Mouse (Mus musculus): ENCODE data around the gene Olfr573-ps1. TPM values are rescaled to one million over a fixed set of nuclear protein-coding genes. Genes with fewer than 3 reads are reported as not detected.

Olfr573-ps1 gene
- polyA plus RNA-seq (2014; fragmentation: Nextera tagmentation; extraction: Ambion mirVana), result not detected in 2 replicates

DNA sequence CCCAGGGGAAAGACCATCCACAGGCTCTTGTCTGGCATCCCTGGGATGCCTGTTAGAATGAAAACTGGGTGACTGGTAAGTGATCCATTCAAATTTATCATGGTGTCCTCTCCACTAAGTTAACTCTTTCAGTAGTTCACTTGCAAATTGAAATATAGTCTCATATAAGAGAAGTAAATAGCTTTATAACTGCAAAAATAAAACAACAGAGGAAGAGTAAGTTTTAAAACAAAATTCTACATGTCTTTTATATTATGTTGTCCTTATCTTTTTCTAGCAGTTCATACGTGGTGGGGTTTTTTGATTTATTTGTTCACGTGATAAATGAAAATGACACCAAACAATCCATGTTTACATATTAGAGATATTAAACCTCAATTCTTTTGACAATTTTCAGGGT, at the start of gene Olfr573-ps1:
Gene Olfr573-ps1 (minus strand): TSS at position 101 of the 400 bp plus-strand sequence.
- 79% methylated on average over 2 of the region's 2 CpGs for WGBS
- no peak for DNase-seq (ENCODE audit: low spot score)

DNA sequence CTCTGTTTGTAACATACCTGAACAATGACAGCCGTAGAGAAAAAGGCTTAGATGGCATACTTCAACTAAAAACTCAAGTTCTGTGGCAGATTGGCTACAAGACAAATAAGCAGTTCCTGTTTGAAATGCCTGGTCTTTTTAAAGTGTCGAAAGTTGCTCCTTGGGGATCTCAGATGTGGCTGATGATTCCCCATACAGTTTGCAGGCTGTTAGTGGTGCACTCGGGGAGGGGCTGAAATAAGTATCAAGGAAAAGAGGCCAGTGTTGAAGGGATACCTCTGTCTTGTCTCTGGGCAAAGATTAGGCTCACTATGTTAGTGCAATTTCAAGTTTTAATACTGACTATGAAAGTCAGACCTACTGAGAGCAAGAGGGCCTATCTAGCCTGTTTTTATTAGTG, 46.8 kb upstream of the Olfr573-ps1 start, which contains the start of gene Olfr578:
Gene Olfr578 (minus strand): TSS at position 101 of the 400 bp plus-strand sequence.
- ATAC-seq (replicated peaks; ENCODE audit: low FRiP score, low TSS enrichment, low read depth) (no peak), DNase-seq (ENCODE audit: low spot score) (no peak)
- Histone ChIP-seq H3K4me3 (ENCODE audit: low read depth, low read length) (no peak within 1 kb of the TSS), H3K27ac (ENCODE audit: low read depth) (no peak within 1 kb of the TSS), H3K9me3 (ENCODE audit: control insufficient read depth, low read length) (no peaks in the 10 kb centered on the region), H3K27me3 (replicated peaks; ENCODE audit: control insufficient read depth, insufficient read depth, low read length) (no peaks in the 10 kb centered on the region), H3K9ac (ENCODE audit: low read length) (no peak within 1 kb of the TSS), H3K36me3 (ENCODE audit: control insufficient read depth, insufficient read depth, low read length) (no peaks in the 10 kb centered on the region), H3K4me2 (ENCODE audit: low read length) (no peak within 1 kb of the TSS), H3K4me1 (replicated peaks; ENCODE audit: control insufficient read depth, insufficient read depth, low read length) (no peaks in the 10 kb centered on the region)
- 58% methylated on average over 3 of the region's 3 CpGs for WGBS

More for the DNA sequence above, at the start of gene Olfr573-ps1:
- H3K4me3 ChIP-seq (ENCODE audit: low read depth, low read length), result no peak within 1 kb of the TSS
- H3K9me3 ChIP-seq (ENCODE audit: control insufficient read depth, low read length), result no peaks in the 10 kb centered on the region
- no peaks in the 10 kb centered on the region for H3K27me3 ChIP-seq (replicated peaks; ENCODE audit: control insufficient read depth, insufficient read depth, low read length)
- no peak within 1 kb of the TSS for H3K9ac ChIP-seq (ENCODE audit: low read length)
- no peak for ATAC-seq (replicated peaks; ENCODE audit: low FRiP score, low TSS enrichment, low read depth)
- no peaks in the 10 kb centered on the region for H3K36me3 ChIP-seq (ENCODE audit: control insufficient read depth, insufficient read depth, low read length)
- no peak within 1 kb of the TSS for H3K27ac ChIP-seq (ENCODE audit: low read depth)
- H3K4me2 ChIP-seq (ENCODE audit: low read length), result no peak within 1 kb of the TSS
- H3K4me1 ChIP-seq (replicated peaks; ENCODE audit: control insufficient read depth, insufficient read depth, low read length), result no peaks in the 10 kb centered on the region

DNA sequence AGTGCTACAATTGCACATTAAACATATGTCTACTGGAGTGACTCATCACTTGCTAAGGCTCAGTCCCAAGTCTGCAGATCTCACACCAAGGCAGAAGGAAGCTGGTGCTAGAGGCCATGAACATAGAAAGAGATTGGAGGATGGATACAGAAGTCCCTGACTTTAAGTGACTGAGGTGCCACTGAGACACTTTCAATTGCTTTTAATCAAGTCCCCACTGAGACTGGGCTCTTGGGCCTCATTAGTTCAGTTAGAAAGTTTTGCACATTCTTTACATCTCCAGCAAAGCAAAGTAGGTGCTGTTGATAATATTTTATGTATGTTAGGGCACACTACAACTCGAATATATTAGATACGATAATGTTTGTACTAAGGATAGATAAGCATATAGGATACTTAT, 33.5 kb upstream of the Olfr573-ps1 start, which contains the start of gene Olfr577:
Gene Olfr577 (minus strand): TSS at position 101 of the 400 bp plus-strand sequence.
- Histone ChIP-seq H3K4me3 (ENCODE audit: low read depth, low read length) (no peak within 1 kb of the TSS), H3K4me1 (replicated peaks; ENCODE audit: control insufficient read depth, insufficient read depth, low read length) (no peaks in the 10 kb centered on the region), H3K27ac (ENCODE audit: low read depth) (no peak within 1 kb of the TSS), H3K4me2 (ENCODE audit: low read length) (no peak within 1 kb of the TSS), H3K36me3 (ENCODE audit: control insufficient read depth, insufficient read depth, low read length) (no peaks in the 10 kb centered on the region), H3K9me3 (ENCODE audit: control insufficient read depth, low read length) (no peaks in the 10 kb centered on the region), H3K27me3 (replicated peaks; ENCODE audit: control insufficient read depth, insufficient read depth, low read length) (no peaks in the 10 kb centered on the region), H3K9ac (ENCODE audit: low read length) (no peak within 1 kb of the TSS)
- DNase-seq (ENCODE audit: low spot score), result no peak
- ATAC-seq (replicated peaks; ENCODE audit: low FRiP score, low TSS enrichment, low read depth), result no peak
- 88% methylated on average over 2 of the region's 2 CpGs for WGBS

DNA sequence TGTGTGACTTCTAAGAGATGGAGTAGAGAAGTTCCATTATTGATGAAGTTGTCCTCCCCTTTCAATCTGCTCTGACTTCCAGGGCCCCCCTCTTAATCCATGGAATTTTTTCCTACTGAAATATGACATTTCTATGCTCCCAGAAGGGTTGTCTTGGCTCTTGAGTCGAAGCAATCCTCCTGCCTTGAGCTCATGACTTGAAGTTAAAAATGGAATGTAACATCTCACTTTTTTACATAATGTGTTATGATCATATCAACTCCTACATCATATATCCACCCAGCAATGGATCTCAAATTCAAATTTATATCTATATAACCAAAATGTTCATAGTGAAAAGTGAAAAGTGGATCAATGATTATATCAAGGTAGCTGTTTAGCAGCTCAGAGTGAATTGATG, 32.0 kb upstream of the Olfr573-ps1 start:
- DNase-seq (ENCODE audit: low spot score) (no peak), ATAC-seq (replicated peaks; ENCODE audit: low FRiP score, low TSS enrichment, low read depth) (no peak)
- 57% methylated on average over 1 of the region's 1 CpGs for WGBS
- Histone ChIP-seq H3K36me3 (ENCODE audit: control insufficient read depth, insufficient read depth, low read length) (no peaks in the 10 kb centered on the region), H3K4me2 (ENCODE audit: low read length) (no peak overlapping the region), H3K9me3 (ENCODE audit: control insufficient read depth, low read length) (no peaks in the 10 kb centered on the region), H3K4me1 (replicated peaks; ENCODE audit: control insufficient read depth, insufficient read depth, low read length) (no peaks in the 10 kb centered on the region), H3K4me3 (ENCODE audit: low read depth, low read length) (no peak overlapping the region), H3K27ac (ENCODE audit: low read depth) (no peak overlapping the region), H3K27me3 (replicated peaks; ENCODE audit: control insufficient read depth, insufficient read depth, low read length) (no peaks in the 10 kb centered on the region), H3K9ac (ENCODE audit: low read length) (no peak overlapping the region)

DNA sequence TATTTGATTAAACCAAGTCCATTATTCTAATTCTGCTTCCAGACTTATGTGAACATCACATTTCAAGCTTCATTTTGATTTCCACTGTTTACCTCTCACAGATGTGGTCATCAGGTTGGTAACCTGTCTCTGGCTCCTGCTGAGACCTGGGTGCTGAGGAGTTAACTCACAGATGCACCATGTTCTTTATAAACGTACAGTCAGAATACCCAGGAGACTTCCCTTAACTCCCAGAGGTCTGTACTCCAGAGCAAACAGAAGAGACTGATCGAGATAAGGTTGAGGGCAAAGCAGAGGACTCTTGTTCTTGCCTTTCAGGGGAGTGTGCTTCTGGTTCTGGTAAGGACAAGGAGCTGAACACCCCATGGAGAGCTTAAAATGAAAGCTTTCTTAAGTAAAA, 20.0 kb upstream of the Olfr573-ps1 start, which contains the start of gene Olfr576:
Gene Olfr576 (plus strand): TSS at position 301 of the 400 bp plus-strand sequence.
- no peaks in the 10 kb centered on the region for H3K4me1 ChIP-seq (replicated peaks; ENCODE audit: control insufficient read depth, insufficient read depth, low read length)
- no peak within 1 kb of the TSS for H3K27ac ChIP-seq (ENCODE audit: low read depth)
- H3K9me3 ChIP-seq (ENCODE audit: control insufficient read depth, low read length), result no peaks in the 10 kb centered on the region
- H3K9ac ChIP-seq (ENCODE audit: low read length), result no peak within 1 kb of the TSS
- ATAC-seq (replicated peaks; ENCODE audit: low FRiP score, low TSS enrichment, low read depth), result no peak
- 25% methylated on average over 2 of the region's 2 CpGs for WGBS
- no peak within 1 kb of the TSS for H3K4me2 ChIP-seq (ENCODE audit: low read length)
- no peaks in the 10 kb centered on the region for H3K36me3 ChIP-seq (ENCODE audit: control insufficient read depth, insufficient read depth, low read length)
- no peak for DNase-seq (ENCODE audit: low spot score)
- H3K27me3 ChIP-seq (replicated peaks; ENCODE audit: control insufficient read depth, insufficient read depth, low read length), result no peaks in the 10 kb centered on the region
- H3K4me3 ChIP-seq (ENCODE audit: low read depth, low read length), result no peak within 1 kb of the TSS

DNA sequence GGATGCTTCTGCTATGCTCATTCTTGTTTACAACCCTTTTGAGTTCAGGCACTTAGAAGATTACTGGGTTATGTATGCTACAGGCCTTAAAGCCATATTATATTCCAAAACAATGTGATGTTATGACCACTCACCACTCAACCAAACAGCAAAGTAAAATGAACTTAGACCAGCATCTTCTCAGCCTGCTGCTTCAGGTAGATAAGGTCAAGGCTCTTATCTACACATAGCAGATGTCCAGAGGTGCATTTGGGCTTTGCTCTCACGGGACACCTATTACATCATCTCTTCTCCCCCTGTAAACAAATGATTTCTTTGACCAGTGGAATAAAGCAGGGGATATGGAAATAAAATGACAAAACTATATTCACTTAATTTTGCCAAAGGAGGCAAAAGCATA, 16.2 kb upstream of the Olfr573-ps1 start, which contains the start of gene Olfr575:
Gene Olfr575 (minus strand): TSS at position 183 of the 400 bp plus-strand sequence.
- Histone ChIP-seq H3K36me3 (ENCODE audit: control insufficient read depth, insufficient read depth, low read length) (no peaks in the 10 kb centered on the region), H3K27ac (ENCODE audit: low read depth) (no peak within 1 kb of the TSS), H3K9me3 (ENCODE audit: control insufficient read depth, low read length) (no peaks in the 10 kb centered on the region), H3K27me3 (replicated peaks; ENCODE audit: control insufficient read depth, insufficient read depth, low read length) (no peaks in the 10 kb centered on the region), H3K4me3 (ENCODE audit: low read depth, low read length) (no peak within 1 kb of the TSS), H3K9ac (ENCODE audit: low read length) (no peak within 1 kb of the TSS), H3K4me1 (replicated peaks; ENCODE audit: control insufficient read depth, insufficient read depth, low read length) (no peaks in the 10 kb centered on the region), H3K4me2 (ENCODE audit: low read length) (no peak within 1 kb of the TSS)
- WGBS, result 47% methylated on average over 1 of the region's 1 CpGs
- no peak for ATAC-seq (replicated peaks; ENCODE audit: low FRiP score, low TSS enrichment, low read depth)
- DNase-seq (ENCODE audit: low spot score), result no peak

DNA sequence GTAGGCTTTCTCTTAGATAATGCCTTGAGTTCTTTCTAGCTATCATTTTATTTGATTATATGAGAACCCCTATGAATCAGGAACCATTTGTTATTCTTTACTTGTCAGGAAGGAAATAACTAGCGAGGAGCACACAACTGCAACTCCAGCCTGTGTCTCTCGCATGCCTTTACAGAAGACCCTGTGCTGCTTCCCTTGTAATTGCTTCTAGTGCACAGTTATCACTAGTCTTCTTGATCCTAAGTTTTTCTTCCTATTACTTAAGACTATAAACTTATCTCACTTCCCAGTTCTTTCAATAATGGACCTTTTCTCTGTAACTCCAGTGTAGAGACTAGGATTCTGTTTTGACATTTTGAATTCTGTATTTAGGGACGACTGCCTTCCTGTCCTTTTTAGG, 15.8 kb upstream of the Olfr573-ps1 start:
- ATAC-seq (replicated peaks; ENCODE audit: low FRiP score, low TSS enrichment, low read depth) (no peak), DNase-seq (ENCODE audit: low spot score) (no peak)
- no peak overlapping the region for H3K4me2 ChIP-seq (ENCODE audit: low read length)
- H3K27me3 ChIP-seq (replicated peaks; ENCODE audit: control insufficient read depth, insufficient read depth, low read length), result no peaks in the 10 kb centered on the region
- no peaks in the 10 kb centered on the region for H3K4me1 ChIP-seq (replicated peaks; ENCODE audit: control insufficient read depth, insufficient read depth, low read length)
- H3K27ac ChIP-seq (ENCODE audit: low read depth), result no peak overlapping the region
- no peak overlapping the region for H3K9ac ChIP-seq (ENCODE audit: low read length)
- WGBS, result 57% methylated on average over 3 of the region's 3 CpGs
- H3K36me3 ChIP-seq (ENCODE audit: control insufficient read depth, insufficient read depth, low read length), result no peaks in the 10 kb centered on the region
- no peaks in the 10 kb centered on the region for H3K9me3 ChIP-seq (ENCODE audit: control insufficient read depth, low read length)
- H3K4me3 ChIP-seq (ENCODE audit: low read depth, low read length), result no peak overlapping the region

DNA sequence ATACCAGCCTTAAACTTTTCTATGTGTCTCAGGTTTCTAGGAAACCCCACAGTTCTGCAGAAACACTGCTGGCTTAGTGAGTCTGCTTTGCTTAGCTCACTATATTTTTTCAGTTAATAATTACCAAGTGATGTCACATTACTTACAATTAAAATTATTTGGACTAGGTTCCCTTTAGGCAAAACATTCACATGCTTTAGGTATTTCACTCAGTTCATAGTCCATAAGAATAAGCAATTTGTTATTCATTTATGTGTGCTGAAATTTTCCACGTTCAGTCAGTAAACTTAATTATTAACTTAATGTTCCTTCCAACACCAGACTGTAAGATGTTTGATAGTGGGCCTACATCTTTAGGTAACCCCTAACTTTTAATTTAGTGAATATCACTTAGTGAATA, 8.4 kb upstream of the Olfr573-ps1 start:
- ATAC-seq (replicated peaks; ENCODE audit: low FRiP score, low TSS enrichment, low read depth), result no peak
- no peaks in the 10 kb centered on the region for H3K4me1 ChIP-seq (replicated peaks; ENCODE audit: control insufficient read depth, insufficient read depth, low read length)
- 63% methylated on average over 1 of the region's 1 CpGs for WGBS

DNA sequence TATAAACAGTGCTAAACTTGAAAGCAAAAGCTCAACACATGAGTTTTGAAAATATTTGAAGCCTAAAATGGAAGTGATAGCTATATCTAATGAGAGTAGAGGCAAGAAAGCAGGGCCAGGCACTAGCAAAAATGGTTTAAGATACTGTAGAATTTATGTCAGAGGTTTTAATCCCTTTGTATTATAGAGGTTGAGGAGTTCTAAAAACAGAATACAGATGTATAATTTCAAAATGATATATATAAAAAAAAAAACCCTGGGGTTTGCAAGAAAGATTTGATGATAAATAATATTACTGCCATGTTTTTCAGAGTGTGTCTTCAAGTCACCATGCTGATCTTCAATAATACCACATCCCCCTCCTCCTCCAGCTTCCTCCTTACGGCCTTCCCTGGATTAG, 5.8 kb upstream of the Olfr573-ps1 start, which contains the start of gene Olfr574:
Gene Olfr574 (plus strand): TSS at position 301 of the 400 bp plus-strand sequence.
- ATAC-seq (replicated peaks; ENCODE audit: low FRiP score, low TSS enrichment, low read depth), result no peak
- no peaks in the 10 kb centered on the region for H3K9me3 ChIP-seq (ENCODE audit: control insufficient read depth, low read length)
- 92% methylated on average over 1 of the region's 1 CpGs for WGBS
- no peak within 1 kb of the TSS for H3K9ac ChIP-seq (ENCODE audit: low read length)
- DNase-seq (ENCODE audit: low spot score), result no peak
- no peak within 1 kb of the TSS for H3K4me3 ChIP-seq (ENCODE audit: low read depth, low read length)
- H3K27ac ChIP-seq (ENCODE audit: low read depth), result no peak within 1 kb of the TSS
- no peak within 1 kb of the TSS for H3K4me2 ChIP-seq (ENCODE audit: low read length)
- H3K4me1 ChIP-seq (replicated peaks; ENCODE audit: control insufficient read depth, insufficient read depth, low read length), result no peaks in the 10 kb centered on the region
- no peaks in the 10 kb centered on the region for H3K27me3 ChIP-seq (replicated peaks; ENCODE audit: control insufficient read depth, insufficient read depth, low read length)
- H3K36me3 ChIP-seq (ENCODE audit: control insufficient read depth, insufficient read depth, low read length), result no peaks in the 10 kb centered on the region

More for the DNA sequence above, 8.4 kb upstream of the Olfr573-ps1 start:
- Histone ChIP-seq H3K9ac (ENCODE audit: low read length) (no peak overlapping the region), H3K4me2 (ENCODE audit: low read length) (no peak overlapping the region), H3K36me3 (ENCODE audit: control insufficient read depth, insufficient read depth, low read length) (no peaks in the 10 kb centered on the region), H3K9me3 (ENCODE audit: control insufficient read depth, low read length) (no peaks in the 10 kb centered on the region), H3K27ac (ENCODE audit: low read depth) (no peak overlapping the region), H3K27me3 (replicated peaks; ENCODE audit: control insufficient read depth, insufficient read depth, low read length) (no peaks in the 10 kb centered on the region), H3K4me3 (ENCODE audit: low read depth, low read length) (no peak overlapping the region)
- no peak for DNase-seq (ENCODE audit: low spot score)
